Mouse (Mus musculus): ENCODE measurements around the gene Zbtb7a.

DNA sequence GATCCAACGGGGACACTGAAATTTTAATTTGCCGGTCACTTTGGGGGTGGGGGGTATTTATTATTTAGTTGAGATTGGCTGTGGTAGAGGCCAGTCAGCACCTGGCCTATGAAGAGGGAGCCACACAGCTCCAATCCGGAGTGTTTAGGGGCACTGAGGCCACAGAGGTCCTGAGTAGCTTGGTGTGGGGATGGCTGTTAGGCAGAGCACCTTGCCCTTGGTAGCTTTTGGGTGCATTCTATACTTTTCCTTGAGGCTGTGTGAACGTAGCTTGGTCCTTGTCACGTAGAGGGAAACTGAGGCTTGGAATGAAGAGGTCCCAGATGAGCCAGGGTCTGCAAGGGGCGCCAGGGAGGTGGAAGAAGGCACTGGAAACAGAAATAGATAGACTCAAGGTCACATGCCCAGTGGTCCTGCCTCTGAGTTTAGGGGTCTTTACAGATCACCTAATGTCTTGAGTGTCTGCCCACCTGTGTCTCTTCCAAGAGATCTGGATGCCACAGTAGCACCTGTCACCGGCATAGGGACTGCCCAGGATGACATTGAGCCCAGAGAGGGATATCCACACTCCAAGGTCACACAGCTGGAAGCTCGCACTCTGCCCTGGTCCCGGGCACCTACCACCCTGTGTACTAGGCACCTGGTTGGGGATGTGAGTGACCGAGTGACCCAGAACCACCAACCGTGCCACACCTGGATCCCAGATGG lies 4.0 kb downstream of the Zbtb7a start:
- TF ChIP-seq CTCF (IDR thresholded peaks at IDR 0.05; ENCODE audit: low read depth, low read length), result no peak
- TF ChIP-seq POLR2AphosphoS5 (IDR thresholded peaks at IDR 0.05; ENCODE audit: insufficient replicate concordance, low read depth, low read length), result no peak
- TF ChIP-seq TAL1 (conservative IDR thresholded peaks at IDR 0.05; ENCODE audit: low read depth, low read length), result no peak
- no peak for TF ChIP-seq GATA1 (IDR thresholded peaks at IDR 0.05; ENCODE audit: borderline replicate concordance, low read length)
- TF ChIP-seq GATA2 (IDR thresholded peaks at IDR 0.05; ENCODE audit: borderline replicate concordance, low read depth, low read length), result no peak

All from G1E (cell line).